Mouse (Mus musculus): ENCODE results near the gene Eef1b2. TPM values are rescaled to one million over a fixed set of nuclear protein-coding genes. Genes with fewer than 3 reads are reported as not detected.

The Eef1b2 gene
- total RNA-seq, 2 experiments from 2014 or later: 300 to 425 TPM

Other genes starting within 250 kb of the Eef1b2 start
- gene Ino80d, start 62.2 kb upstream of the Eef1b2 start, total RNA-seq (2015; ENCODE audit: low replicate concordance): 22.3 and 24.7 TPM in 2 replicates
- 16.8 and 20.4 TPM in 2 replicates for gene Ino80d, start 62.2 kb upstream of the Eef1b2 start, total RNA-seq (2017; ENCODE audit: low replicate concordance)
- gene Ndufs1, start within 50 bp of the Eef1b2 start, total RNA-seq (2015; ENCODE audit: low replicate concordance): 54.9 and 80.0 TPM in 2 replicates
- 76.9 and 90.8 TPM in 2 replicates for gene Ndufs1, start within 50 bp of the Eef1b2 start, total RNA-seq (2017; ENCODE audit: low replicate concordance)
- gene Gpr1, start 37.7 kb downstream of the Eef1b2 start, total RNA-seq (2015; ENCODE audit: low replicate concordance): not detected in 2 replicates
- not detected in 2 replicates for gene Gpr1, start 37.7 kb downstream of the Eef1b2 start, total RNA-seq (2017; ENCODE audit: low replicate concordance)
- not detected in 2 replicates for gene Zdbf2, start 96.4 kb downstream of the Eef1b2 start, total RNA-seq (2015; ENCODE audit: low replicate concordance)
- gene Zdbf2, start 96.4 kb downstream of the Eef1b2 start, total RNA-seq (2017; ENCODE audit: low replicate concordance): not detected in 2 replicates